Mouse (Mus musculus) olfactory bulb, adult 2 months (tissue): ENCODE results near the gene Fbxw8.

Experiments used
- CTCF ChIP-seq: fragments of 200-500 bp; IDR thresholded peaks from 2 replicates; pipeline ENCODE4 v1.5.1; 2012; ENCODE audit warnings: low read depth, mild to moderate bottlenecking, low read length, moderate library complexity; ENCODE audit not compliant: insufficient read depth
- POLR2A ChIP-seq: fragments of 200-500 bp; IDR thresholded peaks from 2 replicates; pipeline ENCODE4 v1.6.1; 2012; ENCODE audit warnings: mild to moderate bottlenecking, low read depth, low read length, moderate library complexity; ENCODE audit not compliant: insufficient read depth

- no peak for TF ChIP-seq POLR2A
- peak; percentile 67 for TF ChIP-seq CTCF
Measured at GRCm38 (mm10) chr5:118066828-118067227, 88.4 kb downstream of the Fbxw8 start.
